Mouse (Mus musculus): Measurements from ENCODE around the gene Kbtbd8.

GRCm38 (mm10) chr6:95088075-95088474, 29.0 kb upstream of the Kbtbd8 start:
- TF ChIP-seq CTCF (IDR thresholded peaks at IDR 0.05; ENCODE audit: insufficient read depth, low read depth, low read length) (no peak), POLR2A (IDR thresholded peaks at IDR 0.05; ENCODE audit: insufficient read depth, low read depth, low read length) (no peak)
